Mouse (Mus musculus) megakaryocyte, embryonic 14.5 days (primary cell): ENCODE data around the gene Gm15737.

Source experiments
- FLI1 ChIP-seq: IDR thresholded peaks from 2 replicates; pipeline ENCODE4 v1.6.1; 2012; ENCODE audit warnings: low read length, inconsistent platforms, mixed read lengths
- GATA1 ChIP-seq: IDR thresholded peaks from 3 replicates; pipeline ENCODE4 v1.6.1; 2012; ENCODE audit warnings: mixed read lengths, low read length, inconsistent platforms, borderline replicate concordance

- TF ChIP-seq GATA1 (no peak), FLI1 (no peak)
These were observed 45.2 kb upstream of the Gm15737 start for GRCm38 (mm10) chr6:92823991-92824390.
